Mouse (Mus musculus) embryonic facial prominence, embryonic 11.5 days (tissue): ENCODE data around the gene Ptpn14. TPM values are rescaled to one million over a fixed set of nuclear protein-coding genes. Genes with fewer than 3 reads are reported as not detected.
A peak's percentile ranks its signal among the peaks of the same experiment; 100 is the strongest.

Experiments used
- ATAC-seq: fragments of 200-750 bp; cut with Nextera tagmentation; replicated peaks from 2 replicates; pipeline ENCODE4 v1.8.0; 2017; ENCODE audit warnings: low read depth; ENCODE audit not compliant: insufficient number of reproducible peaks, low FRiP score, low TSS enrichment
- DNase-seq: peaks from one replicate; pipeline ENCODE4 v3.0.0-alpha.2; 2015; ENCODE audit warnings: low spot score
- H3K27ac ChIP-seq: fragments of 300-500 bp; sonication (generic); replicated peaks from 2 replicates; pipeline ENCODE4 v1.5.1; 2014; ENCODE audit warnings: mild to moderate bottlenecking, low read depth, low read length, control low read depth
- H3K27me3 ChIP-seq: fragments of 300-500 bp; sonication (generic); 2 replicates; pipeline ENCODE4 v1.6.1; 2014; ENCODE audit warnings: mild to moderate bottlenecking, low read length, moderate library complexity, mixed read lengths; ENCODE audit not compliant: control insufficient read depth, insufficient read depth
- H3K36me3 ChIP-seq: fragments of 300-500 bp; sonication (generic); replicated peaks from 2 replicates; pipeline ENCODE4 v1.6.1; 2014; ENCODE audit warnings: low read depth, mild to moderate bottlenecking, low read length, moderate library complexity, mixed read lengths; ENCODE audit not compliant: control insufficient read depth, insufficient read depth
- H3K4me1 ChIP-seq: fragments of 300-500 bp; sonication (generic); 2 replicates; pipeline ENCODE4 v1.6.1; 2014; ENCODE audit warnings: low read length, mixed read lengths; ENCODE audit not compliant: control insufficient read depth, insufficient read depth
- H3K4me2 ChIP-seq: fragments of 300-500 bp; sonication (generic); 2 replicates; pipeline ENCODE4 v1.6.1; 2014; ENCODE audit warnings: low read depth, mild to moderate bottlenecking, control low read depth, low read length, moderate library complexity
- H3K4me3 ChIP-seq: fragments of 300-500 bp; sonication (generic); 2 replicates; pipeline ENCODE4 v1.5.1; 2014; ENCODE audit warnings: low read depth, low read length, control low read depth
- H3K9ac ChIP-seq: fragments of 300-500 bp; sonication (generic); replicated peaks from 2 replicates; pipeline ENCODE4 v1.6.1; 2014; ENCODE audit warnings: mild to moderate bottlenecking, control low read depth, low read length
- H3K9me3 ChIP-seq: fragments of 300-500 bp; sonication (generic); replicated peaks from 2 replicates; pipeline ENCODE4 v1.6.1; 2016; ENCODE audit warnings: mild to moderate bottlenecking, low read length, inconsistent platforms, mixed read lengths; ENCODE audit not compliant: control insufficient read depth
- WGBS: fragments of 180-500 bp; shearing (Covaris S2); extraction: QIAGEN DNeasy Blood & Tissue Kit; methylation state at CpG from one replicate; pipeline ENCODE4 v1.1.7; 2014; 5-methylcytosine and 5-hydroxymethylcytosine counted together
- polyA plus RNA-seq: library from polyadenylated mRNA; unstranded; fragments of >200 nt; fragmentation: Nextera tagmentation; extraction: Ambion mirVana; gene quantifications from 2 replicates; pipeline ENCODE4 v1.2.1, GENCODE M21; 2014

The Ptpn14 gene
- polyA plus RNA-seq, 1 experiment from 2014 or later: 8.0 TPM

DNA sequence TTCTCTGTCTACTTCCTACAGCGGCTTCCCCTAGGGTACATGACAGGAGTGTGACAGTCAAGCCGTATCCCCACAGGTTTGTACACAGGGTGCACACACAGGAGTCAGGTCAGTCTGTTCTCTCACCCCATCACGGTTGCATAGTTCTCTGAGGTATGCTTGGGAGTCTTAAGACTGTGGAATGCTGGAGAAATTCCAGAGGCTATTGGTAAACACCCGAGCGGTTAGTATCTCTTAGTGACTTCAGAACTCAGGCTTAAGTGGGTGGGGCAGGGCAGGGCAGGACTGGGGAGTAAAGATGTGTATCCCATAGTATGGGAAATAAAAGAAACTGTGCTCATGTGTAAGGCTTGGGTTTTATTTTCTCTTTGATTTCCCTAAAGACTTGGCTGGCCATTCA, 50.3 kb downstream of the Ptpn14 start:
- no peak overlapping the region; the same call in 1 of the 2 replicates for H3K27ac ChIP-seq
- H3K4me3 ChIP-seq: no peak overlapping the region
- no peaks in the 10 kb centered on the region for H3K27me3 ChIP-seq
- no peaks in the 10 kb centered on the region for H3K4me1 ChIP-seq
- no peak overlapping the region for H3K4me2 ChIP-seq
- no peaks in the 10 kb centered on the region for H3K36me3 ChIP-seq
- WGBS: 43% methylated on average over 5 of the region's 5 CpGs
- H3K9ac ChIP-seq: no peak overlapping the region
- no peaks in the 10 kb centered on the region for H3K9me3 ChIP-seq
- ATAC-seq (no peak), DNase-seq (no peak)

GRCm38 (mm10) chr1:189779226-189779625, 51.2 kb downstream of the Ptpn14 start:
- Histone ChIP-seq H3K27me3 (no peaks in the 10 kb centered on the region), H3K9ac (no peak overlapping the region), H3K4me3 (no peak overlapping the region), H3K4me2 (no peak overlapping the region), H3K36me3 (no peaks in the 10 kb centered on the region), H3K9me3 (no peaks in the 10 kb centered on the region), H3K27ac (no peak overlapping the region), H3K4me1 (no peaks in the 10 kb centered on the region)
- WGBS: 53% methylated on average over 3 of the region's 3 CpGs
- no peak for ATAC-seq
- no peak for DNase-seq

DNA sequence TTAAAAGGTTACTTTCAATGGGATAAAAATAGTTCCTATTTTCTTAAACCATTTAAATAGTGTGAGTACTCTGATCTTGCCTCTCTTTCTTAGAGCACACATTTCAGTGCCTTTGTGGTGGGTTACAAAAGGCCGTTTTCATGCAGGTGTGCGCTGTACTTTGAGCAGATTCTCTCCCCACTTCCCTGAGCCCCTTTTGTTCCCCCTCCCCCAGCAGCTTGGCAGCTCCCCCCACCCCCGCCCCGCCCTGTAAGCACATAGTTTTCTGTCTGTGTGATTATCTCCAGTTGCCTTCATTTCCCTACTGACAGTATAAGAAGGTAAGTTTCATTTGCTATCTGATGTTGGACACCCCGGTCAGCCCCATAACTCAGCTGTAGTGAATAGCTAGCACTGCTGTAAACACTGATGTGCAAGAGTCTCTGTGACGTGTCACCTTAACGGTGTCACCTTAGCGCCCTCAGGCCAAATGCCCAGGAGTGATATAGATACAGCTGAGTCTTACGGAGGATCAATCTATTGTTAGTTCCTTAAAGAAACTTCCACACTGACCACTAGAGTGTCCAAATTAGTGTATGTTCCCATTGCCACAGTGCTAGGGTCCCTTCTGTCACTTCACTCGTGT, 53.8 kb downstream of the Ptpn14 start:
- no peaks in the 10 kb centered on the region for H3K4me1 ChIP-seq
- H3K9ac ChIP-seq: no peak overlapping the region
- ATAC-seq (no peak), DNase-seq (no peak)
- H3K4me2 ChIP-seq: no peak overlapping the region
- no peak overlapping the region for H3K4me3 ChIP-seq
- no peaks in the 10 kb centered on the region for H3K27me3 ChIP-seq
- no peaks in the 10 kb centered on the region for H3K36me3 ChIP-seq
- no peaks in the 10 kb centered on the region for H3K9me3 ChIP-seq
- no peak overlapping the region for H3K27ac ChIP-seq
- 67% methylated on average over 10 of the region's 10 CpGs for WGBS

- 88% methylated on average over 6 of the region's 6 CpGs for WGBS
- H3K9ac ChIP-seq: no peak overlapping the region
- no peak for ATAC-seq
- H3K4me3 ChIP-seq: no peak overlapping the region
- no peak overlapping the region for H3K27ac ChIP-seq
- no peaks in the 10 kb centered on the region for H3K4me1 ChIP-seq
- H3K27me3 ChIP-seq: no peaks in the 10 kb centered on the region
- DNase-seq: no peak
- no peak overlapping the region for H3K4me2 ChIP-seq
- H3K9me3 ChIP-seq: no peaks in the 10 kb centered on the region
- H3K36me3 ChIP-seq: no peaks in the 10 kb centered on the region
These were observed 54.6 kb downstream of the Ptpn14 start for GRCm38 (mm10) chr1:189782709-189783108.

DNA sequence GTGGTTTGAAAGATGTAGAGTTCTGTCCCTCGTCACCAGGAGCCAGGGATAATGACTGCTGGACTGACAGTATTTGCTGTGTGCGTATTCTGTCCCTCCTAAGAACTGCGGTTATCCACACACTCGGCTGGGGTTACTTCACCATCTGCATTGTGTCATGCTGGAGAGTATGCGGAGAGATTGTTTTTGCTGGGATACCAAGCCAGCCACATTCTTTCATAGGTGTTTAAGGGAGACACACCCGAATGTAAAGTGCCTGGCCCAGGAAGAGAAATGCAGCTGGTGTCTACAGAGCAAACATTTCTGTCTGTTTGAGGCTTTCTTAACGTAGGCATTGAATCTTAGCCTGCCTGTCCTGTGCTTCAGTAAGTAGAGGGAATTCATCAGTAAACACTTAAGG, 56.4 kb downstream of the Ptpn14 start:
- Histone ChIP-seq H3K9me3 (no peaks in the 10 kb centered on the region), H3K9ac (no peak overlapping the region), H3K27me3 (no peaks in the 10 kb centered on the region), H3K4me1 (no peaks in the 10 kb centered on the region), H3K4me3 (no peak overlapping the region), H3K27ac (no peak overlapping the region), H3K4me2 (no peak overlapping the region), H3K36me3 (no peaks in the 10 kb centered on the region)
- DNase-seq: no peak
- no peak for ATAC-seq
- WGBS: 71% methylated on average over 7 of the region's 7 CpGs

GRCm38 (mm10) chr1:189786707-189787485, 58.8 kb downstream of the Ptpn14 start:
- DNase-seq (no peak), ATAC-seq (no peak)
- Histone ChIP-seq H3K9me3 (no peaks in the 10 kb centered on the region), H3K36me3 (no peaks in the 10 kb centered on the region), H3K27ac (no peak overlapping the region), H3K4me2 (no peak overlapping the region), H3K4me1 (no peaks in the 10 kb centered on the region), H3K27me3 (no peaks in the 10 kb centered on the region), H3K4me3 (no peak overlapping the region), H3K9ac (no peak overlapping the region)
- 59% methylated on average over 26 of the region's 26 CpGs for WGBS

DNA sequence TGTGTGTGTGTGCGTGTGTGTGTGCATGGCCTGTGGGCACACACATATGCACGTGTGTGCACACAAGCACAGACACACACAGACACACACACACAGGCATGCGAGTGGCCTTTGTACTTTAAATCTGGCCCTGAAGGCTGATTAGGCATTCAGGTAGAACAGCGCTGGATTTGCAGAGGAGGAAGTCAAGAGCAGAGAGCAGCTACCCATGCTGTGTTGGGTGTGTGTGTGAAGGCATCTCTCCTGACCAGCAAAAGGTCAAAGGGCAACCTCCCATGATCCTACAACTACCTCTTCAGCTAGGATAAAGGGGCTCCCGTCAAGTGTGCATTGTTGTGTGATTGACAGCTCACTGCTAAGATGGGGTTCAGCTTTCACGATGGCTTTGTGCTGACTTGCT, 61.5 kb downstream of the Ptpn14 start:
- Histone ChIP-seq H3K4me3 (no peak overlapping the region), H3K36me3 (no peaks in the 10 kb centered on the region), H3K9ac (no peak overlapping the region), H3K4me1 (no peaks in the 10 kb centered on the region), H3K9me3 (no peaks in the 10 kb centered on the region), H3K27me3 (no peaks in the 10 kb centered on the region), H3K27ac (no peak overlapping the region), H3K4me2 (no peak overlapping the region)
- WGBS: 48% methylated on average over 6 of the region's 6 CpGs
- ATAC-seq (0 out of 2 replicates have a peak, but pooled peaks have one; percentile 24), DNase-seq (peak; percentile 21)

- H3K27me3 ChIP-seq: no peaks in the 10 kb centered on the region
- DNase-seq (no peak), ATAC-seq (no peak)
- no peak overlapping the region for H3K27ac ChIP-seq
- H3K9me3 ChIP-seq: no peaks in the 10 kb centered on the region
- WGBS: 74% methylated on average over 7 of the region's 7 CpGs
- no peak overlapping the region for H3K4me3 ChIP-seq
- no peak overlapping the region for H3K4me2 ChIP-seq
- H3K36me3 ChIP-seq: no peaks in the 10 kb centered on the region
- no peak overlapping the region for H3K9ac ChIP-seq
- no peaks in the 10 kb centered on the region for H3K4me1 ChIP-seq
These were observed 62.6 kb downstream of the Ptpn14 start for GRCm38 (mm10) chr1:189790666-189791065.
